Mouse (Mus musculus) T-helper 2 cell (primary cell): ENCODE measurements around the gene Nup62.

ENCODE experiments used
- in situ Hi-C: fragments of 300-600 bp; cut with MboI, MseI; formaldehyde crosslinking; loops from one replicate; pipeline ENCODE4 v1.15.1; 2025; ENCODE audit warnings: high pct_unique_total_duplicates

The Nup62 gene

GRCm38 (mm10) chr7:44815721-44816469 lies at the start of gene Nup62, which contains the start of gene Il4i1:
Gene Nup62, plus strand, starts transcription at chr7:44816088.
Gene Il4i1, plus strand, starts transcription at chr7:44816387.
- in situ Hi-C loops = loop anchor here (10.0 kb wide), 2 partner anchors 71 to 261 kb away; partner anchors contain the start of genes Nr1h2 and Vrk3

GRCm38 (mm10) chr7:44768129-44768528 lies 47.8 kb upstream of the Nup62 start:
- in situ Hi-C loops = no loop called here

- in situ Hi-C loops = no loop called here
Observed at GRCm38 (mm10) chr7:44770046-44770578, 45.8 kb upstream of the Nup62 start.

GRCm38 (mm10) chr7:44772591-44773204 lies 43.2 kb upstream of the Nup62 start:
- in situ Hi-C loops = no loop called here

- in situ Hi-C loops = no loop called here
Observed at GRCm38 (mm10) chr7:44776849-44777498, 38.9 kb upstream of the Nup62 start.

GRCm38 (mm10) chr7:44780101-44780500 lies 35.8 kb upstream of the Nup62 start:
- in situ Hi-C loops = no loop called here

GRCm38 (mm10) chr7:44789531-44789930 lies 26.4 kb upstream of the Nup62 start:
- in situ Hi-C loops = no loop called here

- in situ Hi-C loops = loop anchor here (5.0 kb wide), 1 partner anchor 1378 kb away; no protein-coding TSS in a partner anchor
Observed at GRCm38 (mm10) chr7:44790066-44790465, 25.8 kb upstream of the Nup62 start.

GRCm38 (mm10) chr7:44792781-44793180 lies 23.1 kb upstream of the Nup62 start:
- in situ Hi-C loops = loop anchor here (5.0 kb wide), 1 partner anchor 1380 kb away; no protein-coding TSS in a partner anchor

GRCm38 (mm10) chr7:44808927-44809326 lies 7.0 kb upstream of the Nup62 start:
- in situ Hi-C loops = no loop called here

GRCm38 (mm10) chr7:44809466-44809865 lies 6.4 kb upstream of the Nup62 start:
- in situ Hi-C loops = no loop called here

- in situ Hi-C loops = loop anchor here (10.0 kb wide), 2 partner anchors 66 to 256 kb away; partner anchors contain the start of genes Nr1h2 and Vrk3
Observed at GRCm38 (mm10) chr7:44810365-44810764, 5.5 kb upstream of the Nup62 start.

- in situ Hi-C loops = loop anchor here (10.0 kb wide), 2 partner anchors 66 to 256 kb away; partner anchors contain the start of genes Nr1h2 and Vrk3
Observed at GRCm38 (mm10) chr7:44810819-44811557, 4.9 kb upstream of the Nup62 start.

GRCm38 (mm10) chr7:44812651-44813325 lies 3.1 kb upstream of the Nup62 start:
- in situ Hi-C loops = loop anchor here (10.0 kb wide), 2 partner anchors 68 to 258 kb away; partner anchors contain the start of genes Nr1h2 and Vrk3

- in situ Hi-C loops = loop anchor here (10.0 kb wide), 2 partner anchors 69 to 259 kb away; partner anchors contain the start of genes Nr1h2 and Vrk3
Observed at GRCm38 (mm10) chr7:44813985-44814384, 1.9 kb upstream of the Nup62 start.

- in situ Hi-C loops = loop anchor here (10.0 kb wide), 2 partner anchors 70 to 260 kb away; partner anchors contain the start of genes Nr1h2 and Vrk3
Observed at GRCm38 (mm10) chr7:44814423-44814822, 1.5 kb upstream of the Nup62 start.

GRCm38 (mm10) chr7:44814952-44815553 lies 835 bp upstream of the Nup62 start:
- in situ Hi-C loops = loop anchor here (10.0 kb wide), 2 partner anchors 70 to 260 kb away; partner anchors contain the start of genes Nr1h2 and Vrk3

- in situ Hi-C loops = loop anchor here (10.0 kb wide), 2 partner anchors 72 to 262 kb away; partner anchors contain the start of genes Nr1h2 and Vrk3
Observed at GRCm38 (mm10) chr7:44816470-44817021, 658 bp downstream of the Nup62 start, which contains the start of gene Atf5. Gene Atf5, minus strand, starts transcription at chr7:44816658.

- in situ Hi-C loops = loop anchor here (10.0 kb wide), 2 partner anchors 73 to 263 kb away; partner anchors contain the start of genes Nr1h2 and Vrk3
Observed at GRCm38 (mm10) chr7:44817441-44817840, 1.6 kb downstream of the Nup62 start.
